Mouse (Mus musculus) monocyte, adult 2 months (primary cell): ENCODE results near the gene Dupd1.
A peak's percentile ranks its signal among the peaks of the same experiment; 100 is the strongest.
"Not testable (repeated sequence)": the region's sequence is repeated elsewhere in the genome, so short reads cannot be mapped to it uniquely, and the experiment has no call there.

Experiments
- DNase-seq, 2 experiments: peaks; one replicate each; pipeline ENCODE4 v3.0.0; 2022; ENCODE audit warnings: low spot score in 2 of 2, low read depth in 1 of 2

The Dupd1 gene

DNA sequence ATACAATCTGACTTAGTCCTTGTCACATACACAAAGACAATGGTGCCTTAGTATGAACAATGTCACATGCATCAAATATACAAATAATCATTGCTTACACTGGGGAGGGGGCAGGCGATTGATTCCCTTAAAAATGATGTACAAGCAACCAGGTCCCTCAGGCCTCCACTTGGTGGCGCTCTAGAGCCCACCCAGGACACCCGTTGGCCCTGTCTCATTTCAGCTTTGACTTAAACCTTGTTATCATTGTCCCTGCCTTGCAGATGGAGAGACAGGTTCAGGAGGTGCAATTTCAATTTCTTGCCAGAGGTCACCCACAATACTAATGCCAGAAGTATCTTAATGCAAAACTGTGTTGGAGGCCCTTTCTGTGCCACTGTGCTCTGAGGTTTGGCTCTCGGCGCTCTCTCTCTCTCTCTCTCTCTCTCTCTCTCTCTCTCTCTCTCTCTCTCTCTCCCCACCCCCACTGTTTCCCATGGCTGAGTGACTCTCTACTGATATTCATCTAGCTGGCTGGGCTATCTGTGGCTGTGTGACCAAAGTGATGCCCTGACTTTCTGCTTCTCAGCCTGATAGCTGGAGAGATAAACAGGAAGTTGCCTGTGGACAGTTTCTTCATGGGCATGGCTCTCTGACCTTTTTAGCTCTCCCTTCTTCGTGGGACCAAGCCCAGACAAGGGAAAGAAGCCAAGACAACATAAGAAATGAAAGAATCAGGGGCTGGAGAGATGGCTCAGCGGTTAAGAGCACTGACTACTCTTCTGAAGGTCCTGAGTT, 35.7 kb downstream of the Dupd1 start:
- peak in 1 of 2 experiments; percentile 49 for DNase-seq

DNA sequence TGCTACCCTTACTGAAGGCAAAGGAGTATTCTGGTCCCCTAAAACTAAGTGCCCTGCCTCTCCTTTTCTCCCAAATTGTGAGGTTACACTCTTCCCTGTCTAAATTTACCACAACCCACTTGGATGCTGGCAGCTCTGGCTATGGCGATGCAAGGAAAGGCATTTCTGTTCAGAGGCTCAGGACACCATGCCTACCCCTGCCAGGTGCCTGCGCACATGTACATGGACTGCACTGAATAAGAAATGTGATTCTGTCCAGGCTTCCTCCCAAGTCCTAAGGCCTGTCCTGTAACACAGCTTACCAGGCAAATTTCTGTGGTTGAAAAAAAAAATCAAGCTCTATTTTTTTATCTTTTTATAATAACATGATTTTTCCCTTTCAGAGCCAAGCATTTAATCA, 38.2 kb downstream of the Dupd1 start:
- no peak for DNase-seq

GRCm38 (mm10) chr14:21674471-21674870, 39.9 kb downstream of the Dupd1 start:
- DNase-seq, result no peak

DNA sequence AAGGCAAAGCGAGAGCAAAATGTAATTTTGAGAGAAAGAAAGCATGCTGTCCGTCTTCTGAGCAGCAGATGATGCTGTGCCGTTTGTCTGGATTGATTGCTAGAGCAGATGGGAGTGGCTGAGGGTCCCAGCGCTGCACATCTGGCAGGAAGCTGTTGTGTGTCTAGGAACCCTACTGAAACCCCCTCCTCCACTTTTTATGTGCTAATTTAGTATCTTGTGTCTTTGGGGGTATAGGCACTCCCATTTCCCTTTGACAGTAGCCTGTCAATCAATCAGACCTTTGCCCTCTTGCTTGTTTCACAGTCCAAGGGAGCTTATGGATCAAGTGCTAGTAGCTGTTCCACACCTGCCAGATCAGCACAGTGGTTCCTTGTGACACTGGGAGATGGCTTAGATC, 41.3 kb downstream of the Dupd1 start:
- no peak for DNase-seq

DNA sequence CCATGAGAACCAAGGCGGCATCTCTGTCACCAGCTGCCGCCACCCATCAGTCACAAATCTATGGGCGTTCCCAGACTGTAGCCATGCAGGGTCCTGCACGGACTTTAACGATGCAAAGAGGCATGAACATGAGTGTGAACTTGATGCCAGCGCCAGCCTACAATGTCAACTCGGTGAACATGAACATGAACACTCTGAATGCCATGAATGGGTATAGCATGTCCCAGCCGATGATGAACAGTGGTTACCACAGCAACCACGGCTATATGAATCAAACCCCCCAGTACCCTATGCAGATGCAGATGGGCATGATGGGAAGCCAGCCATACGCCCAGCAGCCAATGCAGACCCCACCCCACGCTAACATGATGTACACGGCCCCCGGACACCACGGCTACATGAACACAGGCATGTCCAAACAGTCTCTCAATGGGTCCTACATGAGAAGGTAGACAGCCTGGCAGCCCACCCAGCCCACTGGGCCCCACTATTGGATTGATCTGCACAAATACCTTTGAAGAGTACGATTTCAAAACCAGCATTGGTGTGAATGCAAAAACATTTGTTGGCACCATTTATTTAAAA, 43.9 kb downstream of the Dupd1 start:
- DNase-seq, result not testable (repeated sequence)

DNA sequence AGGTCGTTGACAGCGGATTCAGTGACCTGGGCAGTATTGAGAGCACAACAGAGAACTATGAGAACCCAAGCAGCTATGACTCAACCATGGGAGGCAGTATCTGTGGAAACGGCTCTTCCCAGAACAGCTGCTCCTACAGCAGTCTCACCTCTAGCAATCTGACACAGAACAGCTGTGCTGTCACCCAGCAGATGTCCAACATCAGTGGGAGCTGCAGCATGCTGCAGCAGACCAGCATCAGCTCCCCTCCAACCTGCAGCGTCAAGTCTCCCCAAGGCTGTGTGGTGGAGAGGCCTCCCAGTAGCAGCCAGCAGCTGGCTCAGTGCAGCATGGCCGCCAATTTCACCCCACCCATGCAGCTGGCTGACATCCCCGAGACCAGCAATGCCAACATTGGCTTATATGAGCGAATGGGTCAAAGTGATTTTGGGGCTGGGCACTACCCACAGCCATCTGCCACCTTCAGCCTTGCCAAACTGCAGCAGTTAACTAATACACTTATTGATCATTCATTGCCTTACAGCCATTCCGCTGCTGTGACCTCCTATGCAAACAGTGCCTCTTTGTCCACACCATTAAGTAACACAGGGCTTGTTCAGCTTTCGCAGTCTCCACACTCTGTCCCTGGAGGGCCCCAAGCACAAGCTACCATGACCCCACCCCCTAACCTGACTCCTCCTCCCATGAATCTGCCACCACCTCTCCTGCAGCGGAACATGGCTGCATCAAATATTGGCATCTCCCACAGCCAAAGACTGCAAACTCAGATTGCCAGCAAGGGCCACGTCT, 44.5 kb downstream of the Dupd1 start:
- DNase-seq, result no peak

GRCm38 (mm10) chr14:21669218-21669617, 45.2 kb downstream of the Dupd1 start:
- no peak for DNase-seq

GRCm38 (mm10) chr14:21662465-21663142, 51.8 kb downstream of the Dupd1 start:
- no peak for DNase-seq

- no peak for DNase-seq
Measured at GRCm38 (mm10) chr14:21659652-21660051, 54.7 kb downstream of the Dupd1 start.

DNA sequence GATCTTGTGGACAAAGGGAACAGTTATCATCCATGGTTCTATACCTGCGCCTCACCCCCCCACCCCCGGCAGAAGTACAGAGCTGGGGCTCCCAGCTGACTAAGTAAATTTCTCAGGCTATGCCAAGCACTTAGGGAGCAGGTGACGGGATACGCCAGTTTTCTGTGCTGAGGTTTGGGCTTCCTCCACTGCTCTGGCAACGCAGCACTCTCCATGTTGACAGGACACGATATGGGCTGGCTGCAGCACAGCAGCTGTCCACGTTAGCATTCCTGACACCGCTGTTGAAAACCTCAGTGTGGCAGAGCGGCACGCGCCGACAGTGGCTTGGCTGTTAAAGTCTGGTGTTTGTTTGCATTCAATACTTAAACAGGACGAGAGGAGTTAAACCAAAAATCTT, 55.2 kb downstream of the Dupd1 start:
- DNase-seq, result no peak

DNA sequence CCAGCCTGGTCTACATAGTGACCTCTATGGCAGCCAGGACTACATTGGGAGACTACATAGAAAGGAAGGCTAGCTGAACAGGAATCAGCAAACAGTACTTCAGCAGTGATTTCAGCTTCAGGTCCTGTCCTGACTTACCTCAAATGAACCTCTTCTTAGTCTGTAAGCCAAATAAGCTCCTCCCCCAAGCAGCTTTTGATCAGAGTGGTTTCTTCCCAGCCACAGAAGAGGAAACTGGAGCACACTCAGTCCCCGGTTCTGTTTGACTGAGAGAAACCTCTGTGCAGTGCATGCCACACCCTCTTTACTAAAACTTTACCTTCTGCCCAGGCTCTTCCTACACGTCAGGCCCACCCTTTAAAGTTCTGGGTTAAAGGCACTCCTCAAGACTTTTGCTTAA, 60.6 kb downstream of the Dupd1 start:
- peak in 1 of 2 experiments; percentile 24 for DNase-seq

DNA sequence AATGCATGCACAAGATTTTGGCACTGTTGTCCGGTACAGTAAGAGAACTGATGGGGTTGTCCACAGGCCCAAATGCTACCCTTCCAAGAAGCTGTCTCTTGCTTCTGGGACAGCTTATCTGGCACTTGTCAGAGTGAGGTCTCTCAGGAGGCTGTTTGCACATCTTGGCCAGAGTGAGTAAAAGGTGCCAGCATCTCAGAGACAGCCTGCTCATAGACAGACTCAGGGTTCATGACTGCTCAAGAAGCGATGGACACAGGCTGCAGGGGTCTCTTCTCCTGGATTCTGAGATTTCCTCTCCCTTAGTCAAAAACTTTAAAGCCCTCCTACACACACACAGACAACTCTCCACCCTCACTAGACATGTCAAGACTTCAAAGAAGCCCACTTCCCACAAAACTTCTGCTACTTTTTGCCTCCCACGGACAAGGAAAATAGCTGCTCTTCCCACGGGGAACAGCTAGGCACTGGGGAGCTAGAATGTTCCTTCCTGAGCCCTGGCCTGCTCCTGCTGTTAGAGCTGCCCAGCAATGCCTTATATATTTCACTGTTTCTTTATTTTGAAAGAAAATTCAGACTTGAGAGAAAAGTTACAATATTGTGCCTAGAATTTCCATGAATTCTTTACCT, 73.5 kb downstream of the Dupd1 start:
- DNase-seq, result no peak

DNA sequence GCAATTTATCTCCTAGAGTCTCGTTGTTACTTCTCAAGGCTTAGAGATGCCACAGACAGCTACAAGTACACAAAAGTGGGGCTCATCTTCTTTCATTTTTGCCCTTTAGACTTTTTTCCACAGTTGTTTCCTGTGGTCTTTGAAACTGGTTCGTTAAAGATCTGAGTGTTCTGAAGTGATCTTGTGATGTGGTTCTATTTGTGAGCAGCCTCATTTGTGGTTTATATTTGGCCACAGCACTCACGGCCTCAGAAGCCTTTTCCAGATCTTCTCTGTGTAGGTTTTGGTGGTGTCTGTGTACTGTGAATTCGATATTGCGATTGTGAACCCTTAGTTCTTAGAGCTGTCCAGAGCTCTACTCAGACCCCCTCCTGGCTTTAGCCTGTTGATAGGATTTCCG, 77.8 kb downstream of the Dupd1 start:
- DNase-seq, result no peak

- no peak for DNase-seq
Measured at GRCm38 (mm10) chr14:21631665-21632200, 82.6 kb downstream of the Dupd1 start.
